Mouse (Mus musculus) stomach, embryonic 16.5 days (tissue): ENCODE measurements around the gene Tsnaxip1. TPM values are rescaled to one million over a fixed set of nuclear protein-coding genes. Genes with fewer than 3 reads are reported as not detected.

Source experiments
- polyA plus RNA-seq: library from polyadenylated mRNA; unstranded; fragments of >200 nt; fragmentation: Nextera tagmentation; extraction: Ambion mirVana; gene quantifications from 2 replicates; pipeline ENCODE4 v1.2.1, GENCODE M21; 2015

Tsnaxip1 gene
- polyA plus RNA-seq, 1 experiment from 2014 or later: 0.18 TPM

Other genes with a start within 250 kb of the Tsnaxip1 start
- 21.9 and 23.3 TPM in 2 replicates for gene Ripor1, start 222.5 kb upstream of the Tsnaxip1 start, polyA plus RNA-seq
- 76.0 and 76.1 TPM in 2 replicates for gene Ctcf, start 191.2 kb upstream of the Tsnaxip1 start, polyA plus RNA-seq
- 0.81 and 0.99 TPM in 2 replicates for gene Agrp, start 190.3 kb upstream of the Tsnaxip1 start, polyA plus RNA-seq
- gene Carmil2, start 141.5 kb upstream of the Tsnaxip1 start, polyA plus RNA-seq: 0.55 and 0.74 TPM in 2 replicates
- gene Acd, start 126.6 kb upstream of the Tsnaxip1 start, polyA plus RNA-seq: 47.9 and 54.0 TPM in 2 replicates
- gene Pard6a, start 126.6 kb upstream of the Tsnaxip1 start, polyA plus RNA-seq: 13.2 and 16.5 TPM in 2 replicates
- not detected in 2 replicates for gene 4933405L10Rik, start 120.1 kb upstream of the Tsnaxip1 start, polyA plus RNA-seq
- gene Enkd1, start 119.5 kb upstream of the Tsnaxip1 start, polyA plus RNA-seq: 13.8 and 14.9 TPM in 2 replicates
- gene Gfod2, start 69.1 kb upstream of the Tsnaxip1 start, polyA plus RNA-seq: 18.1 and 24.7 TPM in 2 replicates
- gene Ranbp10, start 381 bp upstream of the Tsnaxip1 start, polyA plus RNA-seq: 13.7 and 14.1 TPM in 2 replicates
- gene Cenpt, start 25.5 kb downstream of the Tsnaxip1 start, polyA plus RNA-seq: 39.4 and 41.0 TPM in 2 replicates
- gene Thap11, start 27.4 kb downstream of the Tsnaxip1 start, polyA plus RNA-seq: 49.3 and 54.5 TPM in 2 replicates
- 140 and 208 TPM in 2 replicates for gene Nutf2, start 32.8 kb downstream of the Tsnaxip1 start, polyA plus RNA-seq
- gene Edc4, start 53.1 kb downstream of the Tsnaxip1 start, polyA plus RNA-seq: 41.8 and 46.4 TPM in 2 replicates
- 0.55 TPM in 1 of 2 replicates, not detected in the other for gene Nrn1l, start 65.8 kb downstream of the Tsnaxip1 start, polyA plus RNA-seq
- gene Pskh1, start 72.7 kb downstream of the Tsnaxip1 start, polyA plus RNA-seq: 30.4 and 33.1 TPM in 2 replicates
- 3.9 and 5.9 TPM in 2 replicates for gene Ctrl, start 106.1 kb downstream of the Tsnaxip1 start, polyA plus RNA-seq
- gene Psmb10, start 110.7 kb downstream of the Tsnaxip1 start, polyA plus RNA-seq: 55.0 and 59.5 TPM in 2 replicates
- gene Lcat, start 115.7 kb downstream of the Tsnaxip1 start, polyA plus RNA-seq: 4.2 and 5.0 TPM in 2 replicates
- 35.4 and 44.9 TPM in 2 replicates for gene Slc12a4, start 138.4 kb downstream of the Tsnaxip1 start, polyA plus RNA-seq
- not detected in 2 replicates for gene Dpep3, start 151.7 kb downstream of the Tsnaxip1 start, polyA plus RNA-seq
- gene Dus2, start 163.6 kb downstream of the Tsnaxip1 start, polyA plus RNA-seq: 18.3 and 18.5 TPM in 2 replicates
- gene Dpep2nb, start 178.2 kb downstream of the Tsnaxip1 start, polyA plus RNA-seq: not detected in 2 replicates
- 14.8 and 16.5 TPM in 2 replicates for gene Ddx28, start 184.2 kb downstream of the Tsnaxip1 start, polyA plus RNA-seq
- gene Nfatc3, start 231.1 kb downstream of the Tsnaxip1 start, polyA plus RNA-seq: 4.7 and 5.3 TPM in 2 replicates